Mouse (Mus musculus): ENCODE measurements at regions not wholly inside any gene's neighbourhood (a gene's known extent, or its start where the extent isn't known, plus 50 kb on each side); places are given as distances from the start of the nearest gene placed in this dataset.

DNA sequence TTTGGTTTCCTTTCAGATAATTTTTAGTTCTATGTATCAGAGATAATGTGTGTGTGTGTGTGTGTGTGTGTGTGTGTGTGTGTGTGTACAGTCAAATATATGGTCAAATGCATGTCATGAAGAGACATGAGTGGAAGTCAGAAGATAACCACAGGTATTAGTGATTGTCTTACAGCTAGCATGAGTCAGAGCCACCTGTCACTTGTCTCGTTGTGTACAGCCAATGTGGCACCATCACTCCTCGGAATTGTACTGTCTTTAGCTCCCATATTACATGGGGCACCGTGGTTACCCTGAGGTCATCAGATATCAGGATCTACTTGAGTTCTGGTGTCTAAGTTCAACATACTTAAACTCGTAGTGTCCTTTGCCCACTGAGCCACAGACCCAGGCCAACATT lies 816.0 kb upstream of the Ctnnd2 start:
- ATAC-seq (replicated peaks in 1 of 2; ENCODE audit: insufficient read depth in 1 of 2, low FRiP score in 2 of 2, low TSS enrichment in 1 of 2, low read depth in 1 of 2, poor library complexity in 2 of 2, severe bottlenecking in 2 of 2) = no peak

DNA sequence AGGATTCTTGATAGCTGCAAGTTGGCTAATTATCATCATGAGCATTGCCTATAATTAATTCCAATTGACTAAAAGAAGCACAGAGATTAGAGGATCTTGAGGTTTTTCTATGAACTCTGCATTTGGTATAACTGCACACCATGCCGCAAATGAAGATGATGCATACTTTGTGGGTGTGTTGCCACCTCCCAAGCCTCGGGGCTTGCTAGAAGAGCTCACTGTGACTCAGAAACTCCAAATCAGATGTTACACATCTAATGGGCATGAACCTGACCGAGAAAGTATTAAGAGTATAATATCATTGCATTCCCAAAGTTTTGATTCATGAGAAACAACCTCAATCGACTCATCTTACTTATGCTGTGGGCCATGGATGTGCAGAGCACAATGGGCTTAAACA lies 772.5 kb upstream of the Ctnnd2 start:
- ATAC-seq (replicated peaks in 1 of 2; ENCODE audit: insufficient read depth in 1 of 2, low FRiP score in 2 of 2, low TSS enrichment in 1 of 2, low read depth in 1 of 2, poor library complexity in 2 of 2, severe bottlenecking in 2 of 2) = no peak

DNA sequence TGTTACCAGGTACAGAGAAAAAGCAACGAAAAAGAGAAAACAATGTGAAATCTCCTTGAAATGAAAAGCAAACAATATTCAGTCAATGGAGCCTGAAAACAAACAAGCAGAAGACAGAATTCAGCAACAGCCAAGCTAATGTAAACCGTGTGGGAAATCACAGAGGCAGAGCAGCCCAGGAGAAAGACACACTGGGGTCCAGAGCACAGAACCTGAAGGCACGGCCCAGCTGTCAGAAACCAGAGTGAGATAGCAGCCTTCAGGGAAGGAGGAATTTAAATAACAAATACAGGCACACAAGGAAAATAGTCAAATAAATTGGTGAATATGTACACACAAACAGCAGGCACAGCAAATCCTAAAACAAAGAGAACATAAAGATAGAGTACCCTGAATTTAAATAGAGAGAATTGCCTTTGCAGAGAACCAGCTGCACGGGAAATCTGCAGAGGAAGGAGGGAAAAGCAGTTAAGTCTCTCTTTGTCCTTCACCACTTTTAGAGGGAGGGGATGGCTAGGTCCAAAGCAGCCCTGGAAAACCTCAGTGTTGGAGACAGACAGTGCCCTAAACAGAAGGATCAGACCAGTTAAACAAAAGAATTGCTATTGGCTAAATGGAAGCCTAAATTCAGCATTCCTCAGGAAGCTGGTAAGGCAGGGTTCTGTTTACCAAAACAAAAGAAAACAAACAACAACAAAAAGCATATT lies 739.2 kb upstream of the Ctnnd2 start:
- no peak for ATAC-seq (replicated peaks in 1 of 2; ENCODE audit: insufficient read depth in 1 of 2, low FRiP score in 2 of 2, low TSS enrichment in 1 of 2, low read depth in 1 of 2, poor library complexity in 2 of 2, severe bottlenecking in 2 of 2)

DNA sequence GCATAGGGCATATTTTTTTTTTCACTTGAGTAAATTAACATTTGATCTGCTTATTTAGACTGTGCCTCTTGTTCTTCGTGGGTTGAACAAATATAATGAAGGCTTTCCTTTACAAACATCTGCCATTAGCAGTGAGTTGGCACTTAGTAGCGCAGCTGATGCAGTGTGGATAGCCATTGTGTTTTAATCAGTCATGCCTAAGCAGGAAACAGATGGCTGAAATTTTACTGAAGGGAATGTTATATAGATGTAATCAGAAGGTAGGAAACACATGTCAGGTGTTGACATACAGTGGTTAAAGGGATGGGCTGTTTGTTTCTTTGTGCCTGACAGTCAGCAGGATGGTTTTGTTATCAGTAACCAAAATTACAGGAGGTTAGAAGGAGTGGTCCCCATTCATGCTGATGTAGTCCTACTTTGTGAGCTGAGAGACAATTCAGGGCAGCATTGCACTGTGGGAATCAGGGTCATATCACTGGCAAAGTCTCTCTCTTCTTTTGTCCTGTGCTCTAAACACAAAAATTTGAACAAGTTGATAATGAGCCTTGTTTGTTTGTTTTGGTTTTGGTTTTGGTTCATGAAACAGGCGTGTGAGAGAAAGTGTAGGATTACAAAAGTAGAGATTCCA lies 734.6 kb upstream of the Ctnnd2 start:
- ATAC-seq (replicated peaks in 1 of 2; ENCODE audit: insufficient read depth in 1 of 2, low FRiP score in 2 of 2, low TSS enrichment in 1 of 2, low read depth in 1 of 2, poor library complexity in 2 of 2, severe bottlenecking in 2 of 2) = peak; percentile 91 to 97

DNA sequence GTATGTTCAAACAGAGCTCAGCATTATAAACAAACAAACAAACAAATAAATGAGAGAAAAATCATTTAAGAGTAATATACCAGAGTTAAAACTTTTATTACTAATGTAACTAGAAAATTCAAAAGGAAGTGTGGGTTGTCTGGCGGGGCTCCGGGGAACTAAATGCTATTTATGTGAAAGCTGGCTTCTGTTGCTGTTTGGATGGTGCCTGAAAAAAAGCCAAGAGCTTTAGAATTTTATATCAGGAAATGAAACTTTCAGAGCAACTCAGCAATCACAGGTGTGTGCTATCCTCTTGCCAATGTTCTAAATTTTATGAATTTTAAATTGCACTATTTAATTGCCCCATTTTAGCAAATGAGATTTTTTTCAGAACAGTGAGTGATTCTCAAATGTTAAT lies 724.5 kb upstream of the Ctnnd2 start:
- no peak for ATAC-seq (replicated peaks in 1 of 2; ENCODE audit: insufficient read depth in 1 of 2, low FRiP score in 2 of 2, low TSS enrichment in 1 of 2, low read depth in 1 of 2, poor library complexity in 2 of 2, severe bottlenecking in 2 of 2)

DNA sequence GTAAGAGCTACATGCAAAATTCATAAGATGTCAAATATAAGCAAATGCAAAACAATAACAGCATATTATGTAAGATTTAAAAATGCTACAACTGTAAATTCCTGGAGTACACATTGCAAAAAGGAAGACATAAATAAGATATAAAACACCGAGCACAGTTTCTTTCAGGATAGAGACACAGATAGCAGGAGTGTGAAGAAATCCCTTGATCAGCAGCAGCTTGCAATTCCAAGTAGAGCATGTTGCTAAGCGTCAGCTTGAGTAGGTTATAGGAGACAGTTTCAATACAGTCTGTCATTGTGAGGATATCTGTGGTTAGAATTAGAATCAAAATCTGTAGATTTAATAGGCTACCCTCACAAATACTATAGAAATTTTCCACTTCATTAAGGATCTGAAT lies 687.3 kb upstream of the Ctnnd2 start:
- no peak for ATAC-seq (replicated peaks in 1 of 2; ENCODE audit: insufficient read depth in 1 of 2, low FRiP score in 2 of 2, low TSS enrichment in 1 of 2, low read depth in 1 of 2, poor library complexity in 2 of 2, severe bottlenecking in 2 of 2)

DNA sequence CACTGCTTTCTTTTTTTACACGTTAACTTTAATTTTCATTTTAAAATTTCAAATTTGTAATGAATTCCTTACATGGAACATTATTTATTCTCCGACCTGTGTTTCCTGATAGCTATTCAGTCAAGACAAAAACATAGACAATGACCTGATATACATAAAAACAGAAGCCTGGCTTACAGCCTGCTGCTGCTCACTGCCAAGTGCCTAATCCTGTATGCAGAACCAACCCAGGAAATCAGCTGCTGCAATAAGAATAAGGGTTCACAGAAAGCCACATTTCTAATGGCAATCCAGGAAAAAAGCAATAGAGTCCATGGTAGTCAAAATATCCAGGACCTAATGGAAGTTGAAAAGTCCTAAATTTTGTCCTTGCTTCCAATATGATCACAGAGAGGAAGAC lies 642.4 kb upstream of the Ctnnd2 start:
- ATAC-seq (replicated peaks in 1 of 2; ENCODE audit: insufficient read depth in 1 of 2, low FRiP score in 2 of 2, low TSS enrichment in 1 of 2, low read depth in 1 of 2, poor library complexity in 2 of 2, severe bottlenecking in 2 of 2) = no peak

DNA sequence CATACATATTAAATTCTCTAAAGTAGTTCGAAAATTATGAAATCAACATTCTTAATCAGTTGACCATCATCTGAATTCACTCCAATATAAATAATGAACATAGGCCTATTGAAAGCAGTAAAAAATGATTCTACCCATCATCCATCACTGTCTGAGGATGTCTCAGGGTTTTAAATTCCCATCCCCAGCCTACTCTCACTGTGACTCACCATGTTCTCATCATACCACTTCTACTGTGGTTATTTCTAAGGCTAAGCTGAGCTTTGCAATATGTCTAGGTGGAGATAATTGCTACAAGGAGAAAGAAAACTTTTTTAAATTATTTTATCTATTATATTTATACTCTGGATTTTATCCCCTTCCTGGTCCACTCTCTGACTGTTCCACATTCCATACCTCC lies 604.0 kb upstream of the Ctnnd2 start:
- no peak for ATAC-seq (replicated peaks in 1 of 2; ENCODE audit: insufficient read depth in 1 of 2, low FRiP score in 2 of 2, low TSS enrichment in 1 of 2, low read depth in 1 of 2, poor library complexity in 2 of 2, severe bottlenecking in 2 of 2)
